ENCODE assay signal across 8 mouse cellular contexts in genomic region chr10:121334576-121334975, GRCm38 (mm10). TPM values are rescaled to one million over a fixed set of nuclear protein-coding genes. Genes with fewer than 3 reads are reported as not detected.
DNase-seq lines count a peak whose midpoint lies in the region; ATAC-seq and TF ChIP-seq lines count a peak whose summit lies in the region.

No protein-coding gene starts in this region.

- H3K4me3 ChIP-seq in forebrain, postnatal 0 days (ENCODE audit: low read depth, low read length): no peak overlapping the region
- H3K4me3 ChIP-seq in forebrain, embryonic 12.5 days (replicated peaks): no peak overlapping the region
- no peak overlapping the region for H3K4me3 ChIP-seq in embryonic fibroblast, embryonic 13.5 days (ENCODE audit: insufficient read depth, low read length)

- ATAC-seq in forebrain, postnatal 0 days: no peak
- ATAC-seq in forebrain, embryonic 12.5 days (ENCODE audit: low FRiP score): no peak

- TF ChIP-seq CTCF in forebrain, postnatal 0 days (IDR thresholded peaks at IDR 0.05; ENCODE audit: low read depth): peak; percentile 80
- peak; percentile 45; the same call in 1 of the 2 replicates for TF ChIP-seq CTCF in embryonic fibroblast, embryonic 13.5 days (IDR thresholded peaks at IDR 0.05; ENCODE audit: borderline replicate concordance, insufficient read depth, low read length)

- no peaks in the 10 kb centered on the region for H3K4me1 ChIP-seq in forebrain, postnatal 0 days (ENCODE audit: insufficient read depth)
- H3K4me1 ChIP-seq in forebrain, embryonic 12.5 days: no peaks in the 10 kb centered on the region
- no peaks in the 10 kb centered on the region for H3K4me1 ChIP-seq in embryonic fibroblast, embryonic 13.5 days (ENCODE audit: control insufficient read depth, insufficient read depth, low read length)

- H3K27me3 ChIP-seq in forebrain, postnatal 0 days (ENCODE audit: insufficient read depth, low read length): no peaks in the 10 kb centered on the region
- no peaks in the 10 kb centered on the region for H3K27me3 ChIP-seq in forebrain, embryonic 12.5 days

- H3K36me3 ChIP-seq in forebrain, postnatal 0 days (ENCODE audit: insufficient read depth): no peaks in the 10 kb centered on the region
- H3K36me3 ChIP-seq in forebrain, embryonic 12.5 days (replicated peaks): no peaks in the 10 kb centered on the region

- DNase-seq in forebrain, postnatal 0 days: peak; percentile 56
- DNase-seq in A20 (ENCODE audit: low read depth, low spot score): peak; percentile 61
- peak; percentile 73 to 80 for DNase-seq in adrenal gland, postnatal 36 days
- peak; percentile 74 to 78 for DNase-seq in kidney, postnatal 4 days
- peak; percentile 90 for DNase-seq in lung, postnatal 36 days
- DNase-seq in spleen, postnatal 14 days (ENCODE audit: low spot score in 2 of 2): peak; percentile 28 to 62

- no peak overlapping the region for H3K27ac ChIP-seq in forebrain, postnatal 0 days (ENCODE audit: low read depth, low read length)
- no peak overlapping the region for H3K27ac ChIP-seq in forebrain, embryonic 12.5 days
- no peak overlapping the region for H3K27ac ChIP-seq in embryonic fibroblast, embryonic 13.5 days (ENCODE audit: insufficient read depth, low read length)

- H3K9ac ChIP-seq in forebrain, postnatal 0 days: no peak overlapping the region
- no peak overlapping the region for H3K9ac ChIP-seq in forebrain, embryonic 12.5 days

- no peak for TF ChIP-seq POLR2A in embryonic fibroblast, embryonic 13.5 days (IDR thresholded peaks at IDR 0.05; ENCODE audit: low read depth, low read length)

- no peaks in the 10 kb centered on the region for H3K9me3 ChIP-seq in forebrain, postnatal 0 days (ENCODE audit: low read length)
- H3K9me3 ChIP-seq in forebrain, embryonic 12.5 days: no peaks in the 10 kb centered on the region

- no peak overlapping the region for H3K4me2 ChIP-seq in forebrain, postnatal 0 days (ENCODE audit: low read depth)
- no peak overlapping the region for H3K4me2 ChIP-seq in forebrain, embryonic 12.5 days

- WGBS in forebrain, postnatal 0 days: 74% methylated on average over 3 of the region's 3 CpGs
- WGBS in forebrain, embryonic 12.5 days: 82% methylated on average over 3 of the region's 3 CpGs

RNA-seq across cellular contexts. Expression of gene Tbc1d30, which starts 16.5 kb away (rescaled TPM):
- total RNA-seq in forebrain, postnatal 0 days (2014; rRNA removed): 34.7 and 36.0 TPM in 2 replicates
- 5.6 and 7.5 TPM in 2 replicates for polyA plus RNA-seq in forebrain, postnatal 0 days (2015; fragmentation: Nextera tagmentation; extraction: Ambion mirVana)
- polyA plus RNA-seq in forebrain, embryonic 12.5 days (2016; fragmentation: Nextera tagmentation; extraction: Ambion mirVana): 5.0 and 6.2 TPM in 2 replicates
- 10 to 100 TPM in 1 of 2 experiments, 1 to 10 TPM in 1; 3.1 to 10.6 TPM for total RNA-seq in adrenal gland, postnatal 36 days (2021)
- 0.23 and 0.32 TPM in 2 replicates for polyA plus RNA-seq in embryonic fibroblast, embryonic 13.5 days (2011; ENCODE audit: insufficient read length, low read depth, missing spikeins)

RNA-seq across cellular contexts. Expression of gene Gns, which starts 30.3 kb away (rescaled TPM):
- total RNA-seq in forebrain, postnatal 0 days (2014; rRNA removed): 44.7 and 67.8 TPM in 2 replicates
- 31.4 and 40.4 TPM in 2 replicates for polyA plus RNA-seq in forebrain, postnatal 0 days (2015; fragmentation: Nextera tagmentation; extraction: Ambion mirVana)
- 38.9 and 40.1 TPM in 2 replicates for polyA plus RNA-seq in forebrain, embryonic 12.5 days (2016; fragmentation: Nextera tagmentation; extraction: Ambion mirVana)
- 100 to 1,000 TPM; 159 to 213 TPM for total RNA-seq in adrenal gland, postnatal 36 days (2021)
- 137 and 165 TPM in 2 replicates for polyA plus RNA-seq in embryonic fibroblast, embryonic 13.5 days (2011; ENCODE audit: insufficient read length, low read depth, missing spikeins)
